In the genomic region with DNA sequence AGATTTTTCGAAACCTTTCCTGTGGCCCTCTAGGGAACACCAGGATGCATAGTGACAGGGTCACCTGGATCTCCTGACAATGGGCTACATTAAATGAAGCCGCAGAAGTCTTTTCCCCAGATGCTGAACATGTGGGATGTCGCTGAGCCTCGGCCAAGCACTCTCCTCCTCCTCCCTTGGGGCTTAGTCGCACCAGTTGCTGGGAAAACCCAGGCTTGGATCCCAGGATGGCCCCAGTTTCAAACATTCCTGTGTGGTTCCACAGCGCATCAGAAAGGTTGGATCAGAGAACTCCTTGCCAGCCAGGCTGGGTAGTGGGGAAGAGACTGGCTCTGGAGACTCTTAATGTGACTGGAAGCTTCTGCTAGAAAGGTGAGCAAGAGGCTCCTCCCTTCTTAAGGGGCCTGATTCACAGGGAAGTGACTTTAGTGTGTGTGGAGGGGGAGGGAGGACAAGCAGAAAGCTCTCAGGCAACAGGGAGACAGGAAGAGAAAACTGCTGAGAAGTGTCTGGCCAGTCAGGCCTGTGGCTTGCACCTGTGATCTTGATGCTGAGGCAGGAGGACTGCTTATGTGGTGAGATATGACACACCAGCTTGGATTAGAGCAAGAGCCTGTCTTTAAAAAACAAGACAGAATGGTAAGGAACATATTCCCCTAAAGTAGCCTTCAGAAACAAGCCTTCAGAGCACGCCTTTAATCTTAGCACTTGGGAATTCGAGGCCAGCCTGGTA, we compare ENCODE assay signal across 14 mouse cellular contexts. TPM values are rescaled to one million over a fixed set of nuclear protein-coding genes. Genes with fewer than 3 reads are reported as not detected.
DNase-seq lines count a peak whose midpoint lies in the region; TF ChIP-seq lines count a peak whose summit lies in the region.
"Had no signal": no experiment of that assay in that cellular context is flagged by ENCODE, and none has a peak within 500 bp of the region (broad histone marks: within the 10 kb centered on the region; RNA-seq: fewer than 3 reads in every experiment).

No protein-coding gene starts in this region.

- in situ Hi-C loops in CH12.LX (cut with MboI; ENCODE audit: low pct_ligation_motif_present, low pct_unique_long_range_greater_than_20kb, low sequenced_read_pairs), result no loop called here

- no peak for TF ChIP-seq EP300 in CH12.LX (IDR thresholded peaks at IDR 0.05; ENCODE audit: low read length)

- peaks cover 0 to 20% of the 10 kb centered on the region in 2 experiments for H3K36me3 ChIP-seq in CH12.LX (replicated peaks in 1 of 2; ENCODE audit: control insufficient read depth in 1 of 2, insufficient read depth in 1 of 2, low read length in 1 of 2)
- peaks cover 5% of the 10 kb centered on the region for H3K36me3 ChIP-seq in myocyte (ENCODE audit: control insufficient read depth, insufficient read depth)

- H3K4me3 ChIP-seq in layer of hippocampus, adult 2 months, result no peak overlapping the region
- H3K4me3 ChIP-seq in CH12.LX (replicated peaks in 1 of 3; ENCODE audit: low read depth in 2 of 3, low read length in 2 of 3, poor library complexity in 1 of 3) (no peak overlapping the region), myocyte (no peak overlapping the region)
- H3K4me3 ChIP-seq: hindbrain, embryonic 10.5 days; midbrain, embryonic 10.5 days had no signal

- no peak overlapping the region for H3ac ChIP-seq in myocyte (ENCODE audit: control insufficient read depth, insufficient read length)

- peak overlapping the region; percentile 36; the same call in 1 of the 2 replicates for H3K27ac ChIP-seq in layer of hippocampus, adult 2 months
- no peak overlapping the region for H3K27ac ChIP-seq in CH12.LX (ENCODE audit: insufficient read depth, low read depth)

- TF ChIP-seq POLR2A in CH12.LX (IDR thresholded peaks at IDR 0.05; ENCODE audit: low read depth, low read length), result no peak
- no peak for TF ChIP-seq POLR2A in myocyte (IDR thresholded peaks at IDR 0.05; ENCODE audit: insufficient read length, low read depth)

- dilution Hi-C loops in CH12.LX (cut with MboI; ENCODE audit: extremely low pct_ligation_motif_present, extremely low pct_unique_long_range_greater_than_20kb, low sequenced_read_pairs), result no loop called here

- peaks cover 0 to 20% of the 10 kb centered on the region in 2 experiments; a peak in 2 of 4 replicates for H3K4me1 ChIP-seq in CH12.LX (ENCODE audit: control insufficient read depth in 1 of 2, insufficient read depth in 2 of 2)

- no peak for TF ChIP-seq CTCF in layer of hippocampus, adult 2 months (conservative IDR thresholded peaks at IDR 0.05)
- no peak for TF ChIP-seq CTCF in CH12.LX (conservative IDR thresholded peaks at IDR 0.05 in 1 of 2, IDR thresholded peaks at IDR 0.05 in 1 of 2; ENCODE audit: low read depth in 2 of 2, low read length in 2 of 2)

- H3K27me3 ChIP-seq in CH12.LX (replicated peaks) (no peaks in the 10 kb centered on the region), myocyte (ENCODE audit: control insufficient read depth, insufficient read depth, insufficient read length) (no peaks in the 10 kb centered on the region)

- intact Hi-C loops in gastrocnemius, postnatal 14 days (cut with DNase I; ENCODE audit: low total_unique reads), result no loop called here

- no peak overlapping the region for H3K9ac ChIP-seq in CH12.LX (ENCODE audit: insufficient read depth, low read depth)

- H3K4me2 ChIP-seq in CH12.LX (ENCODE audit: insufficient read depth, low read depth, poor library complexity, severe bottlenecking), result no peak overlapping the region
- peak overlapping the region; percentile 63 for H3K4me2 ChIP-seq in myocyte (ENCODE audit: low read depth)

- peak; percentile 1 for DNase-seq in gastrocnemius, postnatal 14 days
- DNase-seq in gastrocnemius, postnatal 25 days, result no peak
- no peak for DNase-seq in layer of hippocampus, adult 2 months (ENCODE audit: low spot score in 2 of 2)
- no peak for DNase-seq in layer of hippocampus, adult 18-20 months (ENCODE audit: low spot score in 2 of 2)
- DNase-seq in CH12.LX (ENCODE audit: extremely low read depth), result peak; percentile 38
- DNase-seq in T-cell, adult 2 months (ENCODE audit: low spot score), result no peak
- no peak for DNase-seq in urinary bladder, postnatal 36 days (ENCODE audit: low spot score in 2 of 2)
- DNase-seq: cerebellum, postnatal 25 days; liver; lung, adult 2 months; thymus, adult 2 months had no signal

- H3K9me3 ChIP-seq in CH12.LX (replicated peaks; ENCODE audit: low read length), result no peaks in the 10 kb centered on the region
- H3K9me3 ChIP-seq: hindbrain, embryonic 10.5 days; midbrain, embryonic 10.5 days had no signal

- no peaks in the 10 kb centered on the region for H3K79me2 ChIP-seq in CH12.LX (replicated peaks; ENCODE audit: control insufficient read depth, extremely low read depth, insufficient read depth, poor library complexity, severe bottlenecking)
- peaks cover 89% of the 10 kb centered on the region for H3K79me2 ChIP-seq in myocyte (ENCODE audit: control insufficient read depth, insufficient read depth)

- no peak for TF ChIP-seq RAD21 in CH12.LX (IDR thresholded peaks at IDR 0.05; ENCODE audit: low read depth, low read length)

TF ChIP-seq in CH12.LX, 34 proteins besides CTCF, POLR2A, EP300 and RAD21:
- TF ChIP-seq TCF12 (IDR thresholded peaks at IDR 0.05; ENCODE audit: low read depth, low read length) (no peak), ZC3H11A (IDR thresholded peaks at IDR 0.05; ENCODE audit: low read depth, low read length) (no peak), E2F4 (IDR thresholded peaks at IDR 0.05; ENCODE audit: insufficient replicate concordance, low read depth, low read length) (no peak), MAZ (IDR thresholded peaks at IDR 0.05; ENCODE audit: low read depth, low read length) (no peak), PAX5 (IDR thresholded peaks at IDR 0.05; ENCODE audit: low read length) (no peak), HCFC1 (IDR thresholded peaks at IDR 0.05; ENCODE audit: low read depth, low read length) (no peak), SMC3 (IDR thresholded peaks at IDR 0.05; ENCODE audit: low read depth, low read length) (no peak), MEF2A (IDR thresholded peaks at IDR 0.05; ENCODE audit: borderline replicate concordance, low read depth, low read length) (no peak), JUN (IDR thresholded peaks at IDR 0.05; ENCODE audit: insufficient read depth, low read depth, low read length) (no peak)
TF ChIP-seq in CH12.LX: peak in this region for 0.

TF ChIP-seq in myocyte, 11 proteins besides CTCF, POLR2A, EP300 and RAD21:
- no peak for TF ChIP-seq TCF3 (IDR thresholded peaks at IDR 0.05; ENCODE audit: insufficient read length, low read depth)
- TF ChIP-seq USF1 (IDR thresholded peaks at IDR 0.05; ENCODE audit: low read depth), result no peak
- peak in 2 of 3 experiments; percentile 24 to 64 for TF ChIP-seq MYOG (IDR thresholded peaks at IDR 0.05; ENCODE audit: control insufficient read depth in 1 of 3, insufficient read depth in 1 of 3, insufficient read length in 2 of 3, low read depth in 2 of 3)
- TF ChIP-seq MYOD1 (IDR thresholded peaks at IDR 0.05; ENCODE audit: control insufficient read depth in 1 of 3, insufficient read length in 2 of 3, low read depth in 2 of 3), result peak in 2 of 3 experiments; percentile 75 to 86

RNA-seq across cellular contexts. Expression of a gene that starts 18.4 kb away (rescaled TPM):
- total RNA-seq in gastrocnemius, postnatal 14 days (2021), result 1 to 10 TPM; 8.5 to 10.0 TPM
- total RNA-seq in gastrocnemius, postnatal 25 days (2021), result 1 to 10 TPM; 3.1 to 4.8 TPM
- 10 to 100 TPM; 17.1 to 18.5 TPM for total RNA-seq in layer of hippocampus, adult 2 months (2021)
- 10 to 100 TPM; 15.8 to 16.5 TPM for total RNA-seq in layer of hippocampus, adult 18-20 months (2021)
- total RNA-seq in CH12.LX (2012; rRNA removed) (0.88 and 0.89 TPM in 2 replicates), CH12.LX (2014; rRNA removed) (0.45 and 0.75 TPM in 2 replicates)
- polyA plus RNA-seq in CH12.LX (2012; ENCODE audit: insufficient read length, low read depth) (6.6 and 6.8 TPM in 2 replicates), myocyte (2012; fragmentation: generic; extraction: Trizol) (40.9 TPM)

RNA-seq across cellular contexts. Expression of a gene that starts 35.4 kb away (rescaled TPM):
- total RNA-seq in gastrocnemius, postnatal 14 days (2021), result 1 to 10 TPM; 3.9 to 5.0 TPM
- total RNA-seq in gastrocnemius, postnatal 25 days (2021), result 1 to 10 TPM; 3.0 to 4.1 TPM
- total RNA-seq in layer of hippocampus, adult 2 months (2021), result 1 to 10 TPM; 4.0 to 5.5 TPM
- 1 to 10 TPM; 5.0 TPM for total RNA-seq in layer of hippocampus, adult 18-20 months (2021)
- total RNA-seq in CH12.LX (2012; rRNA removed), result 13.4 and 14.2 TPM in 2 replicates
- total RNA-seq in CH12.LX (2014; rRNA removed), result 13.8 and 15.3 TPM in 2 replicates
- 13.8 and 16.1 TPM in 2 replicates for polyA plus RNA-seq in CH12.LX (2012; ENCODE audit: insufficient read length, low read depth)
- polyA plus RNA-seq in myocyte (2012; fragmentation: generic; extraction: Trizol), result 11.8 TPM

RNA-seq across cellular contexts. Expression of a gene that starts 46.5 kb away (rescaled TPM):
- total RNA-seq in gastrocnemius, postnatal 14 days (2021), result 100 to 1,000 TPM; 167 to 170 TPM
- total RNA-seq in gastrocnemius, postnatal 25 days (2021), result 100 to 1,000 TPM; 153 to 164 TPM
- total RNA-seq in layer of hippocampus, adult 2 months (2021), result 100 to 1,000 TPM; 341 to 355 TPM
- 100 to 1,000 TPM; 359 to 374 TPM for total RNA-seq in layer of hippocampus, adult 18-20 months (2021)
- total RNA-seq in CH12.LX (2012; rRNA removed), result 223 and 268 TPM in 2 replicates
- total RNA-seq in CH12.LX (2014; rRNA removed), result 260 and 269 TPM in 2 replicates
- 313 and 329 TPM in 2 replicates for polyA plus RNA-seq in CH12.LX (2012; ENCODE audit: insufficient read length, low read depth)
- 691 TPM for polyA plus RNA-seq in myocyte (2012; fragmentation: generic; extraction: Trizol)

Comparison
In these comparisons a context has a peak if more than half of its experiments do, and no peak if none do; other contexts are left out.
1. DNase-seq: peak in gastrocnemius, postnatal 14 days (single experiment) and CH12.LX (single experiment); none in gastrocnemius, postnatal 25 days (single experiment), layer of hippocampus, adult 2 months (0 of 2), layer of hippocampus, adult 18-20 months (0 of 2), T-cell, adult 2 months (single experiment) and urinary bladder, postnatal 36 days (0 of 2).